Mouse (Mus musculus): ENCODE data around the gene Slc17a9. TPM values are rescaled to one million over a fixed set of nuclear protein-coding genes. Genes with fewer than 3 reads are reported as not detected.
A peak's percentile ranks its signal among the peaks of the same experiment; 100 is the strongest.

Slc17a9 gene
- under 1 TPM; 0.69 to 0.88 TPM for total RNA-seq (2021)

- DNase-seq: peak; percentile 51
These were observed at the start of gene Slc17a9 for GRCm38 (mm10) chr2:180724585-180725413. Gene Slc17a9, plus strand, starts transcription at chr2:180725263.

GRCm38 (mm10) chr2:180676706-180677105 is 48.4 kb upstream of the Slc17a9 start:
- no peak for DNase-seq

- DNase-seq: peak; percentile 78
These were observed 46.4 kb upstream of the Slc17a9 start for GRCm38 (mm10) chr2:180678609-180679140.

GRCm38 (mm10) chr2:180681225-180681624 is 43.8 kb upstream of the Slc17a9 start:
- no peak for DNase-seq

- no peak for DNase-seq
These were observed 41.5 kb upstream of the Slc17a9 start for GRCm38 (mm10) chr2:180683524-180683923.

GRCm38 (mm10) chr2:180684031-180684430 is 41.0 kb upstream of the Slc17a9 start:
- DNase-seq: no peak

- no peak for DNase-seq
These were observed 35.2 kb upstream of the Slc17a9 start for GRCm38 (mm10) chr2:180689841-180690240.

- DNase-seq: peak; percentile 57
These were observed 32.4 kb upstream of the Slc17a9 start for GRCm38 (mm10) chr2:180692630-180693029.

- no peak for DNase-seq
These were observed 29.9 kb upstream of the Slc17a9 start for GRCm38 (mm10) chr2:180695176-180695575.

- no peak for DNase-seq
These were observed 24.6 kb upstream of the Slc17a9 start for GRCm38 (mm10) chr2:180700457-180700856.

- no peak for DNase-seq
These were observed 23.9 kb upstream of the Slc17a9 start for GRCm38 (mm10) chr2:180701053-180701766.

- DNase-seq: peak; percentile 93
These were observed 23.1 kb upstream of the Slc17a9 start for GRCm38 (mm10) chr2:180701767-180702621.

GRCm38 (mm10) chr2:180702701-180703149 is 22.3 kb upstream of the Slc17a9 start:
- no peak for DNase-seq

GRCm38 (mm10) chr2:180703175-180703574 is 21.9 kb upstream of the Slc17a9 start:
- DNase-seq: no peak

- DNase-seq: no peak
These were observed 21.3 kb upstream of the Slc17a9 start for GRCm38 (mm10) chr2:180703645-180704359.

GRCm38 (mm10) chr2:180704591-180704990 is 20.5 kb upstream of the Slc17a9 start:
- DNase-seq: peak; percentile 76

- no peak for DNase-seq
These were observed 20.0 kb upstream of the Slc17a9 start for GRCm38 (mm10) chr2:180705066-180705465.

GRCm38 (mm10) chr2:180705975-180706374 is 19.1 kb upstream of the Slc17a9 start:
- no peak for DNase-seq

- DNase-seq: no peak
These were observed 15.8 kb upstream of the Slc17a9 start for GRCm38 (mm10) chr2:180709023-180709922.

- DNase-seq: peak; percentile 96
These were observed 15.2 kb upstream of the Slc17a9 start, which contains the start of the genes Dido1 and Gid8 for GRCm38 (mm10) chr2:180709923-180710272. Gene Dido1, minus strand, starts transcription at chr2:180709999. Gene Gid8, plus strand, starts transcription at chr2:180710117.

Measured in heart, postnatal 4 days (tissue).